Mouse (Mus musculus) megakaryocyte-erythroid progenitor cell, adult 5-6 weeks (primary cell): ENCODE measurements around the gene Pou6f1. TPM values are rescaled to one million over a fixed set of nuclear protein-coding genes. Genes with fewer than 3 reads are reported as not detected.
A peak's percentile ranks its signal among the peaks of the same experiment; 100 is the strongest.
"Not testable (repeated sequence)": the region's sequence is repeated elsewhere in the genome, so short reads cannot be mapped to it uniquely, and the experiment has no call there.

ENCODE experiments used
- ATAC-seq: replicated peaks from 2 replicates; pipeline ENCODE4 v1.8.0; 2016; ENCODE audit warnings: mild to moderate bottlenecking, inconsistent platforms; ENCODE audit not compliant: severe bottlenecking, poor library complexity, low FRiP score, low TSS enrichment
- total RNA-seq, 2 experiments: library from RNA; stranded (forward) in 1 of 2; stranded (reverse) in 1 of 2; fragments of 200-1000, 215-1000 nt in 1 of 2; fragments of >200 nt in 1 of 2; fragmentation: Nextera tagmentation in 1 of 2; gene quantifications; 2 replicates each; pipeline ENCODE4 v1.2.3; 2014 to 2017

The Pou6f1 gene
- total RNA-seq, 2 experiments from 2014 or later = 0.96 TPM; not detected in 1

DNA sequence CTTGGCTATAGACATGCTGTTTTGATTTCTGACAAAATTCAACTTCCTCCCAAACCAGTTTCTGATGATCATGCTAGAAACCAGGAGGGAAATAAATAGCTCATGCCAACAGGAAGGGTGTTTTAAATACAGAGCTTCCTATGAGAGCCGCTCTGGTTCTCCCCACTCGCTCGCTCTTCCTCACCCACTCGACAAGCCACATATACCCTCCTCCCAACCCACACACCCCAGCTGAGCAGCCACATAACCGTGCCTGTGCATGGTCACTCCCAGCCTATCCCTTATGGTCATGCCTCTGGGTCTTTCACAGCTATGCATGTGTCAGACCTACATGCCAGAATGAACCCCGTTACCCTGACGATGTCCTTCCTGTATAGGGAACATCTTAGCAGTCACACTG lies 22.4 kb upstream of the Pou6f1 start:
- no peak for ATAC-seq

DNA sequence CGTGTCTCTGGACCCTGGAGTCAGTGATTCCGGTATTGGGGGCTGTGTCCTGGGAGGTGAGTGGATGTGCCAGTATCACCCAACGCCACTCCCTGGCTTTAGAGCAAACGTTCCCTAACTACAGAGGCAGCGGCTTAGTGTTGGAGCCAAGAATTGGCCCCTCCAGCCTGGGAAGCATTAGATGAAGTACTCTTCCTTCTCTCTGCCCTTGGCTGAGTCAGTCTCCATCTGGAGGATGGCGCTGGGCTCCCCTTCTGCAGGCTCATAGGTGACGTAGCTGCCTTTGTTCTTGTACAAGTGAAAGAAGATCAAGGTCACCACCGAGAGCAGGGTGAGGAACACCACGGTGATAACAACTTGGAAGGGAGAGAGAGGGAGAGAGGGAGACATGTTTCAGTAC lies 21.9 kb upstream of the Pou6f1 start:
- not testable (repeated sequence) for ATAC-seq

DNA sequence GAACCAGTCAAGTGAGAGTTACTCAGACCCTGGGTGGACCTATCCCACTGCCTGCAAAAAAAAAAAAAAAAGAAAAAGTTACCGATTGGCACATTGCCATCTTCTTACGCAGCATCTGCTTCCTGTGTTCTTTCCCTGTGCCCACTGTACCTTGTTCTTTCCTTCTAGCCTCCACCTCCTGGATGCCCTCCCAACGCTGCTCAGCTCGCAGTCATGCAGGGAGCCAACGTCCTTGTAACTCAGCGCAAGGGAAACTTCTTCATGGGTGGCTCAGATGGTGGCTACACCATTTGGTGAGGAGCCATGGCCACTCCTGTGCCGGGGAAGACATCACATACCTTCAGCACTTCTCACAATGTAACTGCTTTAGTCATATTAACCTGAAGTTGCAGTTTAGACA lies 19.4 kb upstream of the Pou6f1 start:
- no peak for ATAC-seq

DNA sequence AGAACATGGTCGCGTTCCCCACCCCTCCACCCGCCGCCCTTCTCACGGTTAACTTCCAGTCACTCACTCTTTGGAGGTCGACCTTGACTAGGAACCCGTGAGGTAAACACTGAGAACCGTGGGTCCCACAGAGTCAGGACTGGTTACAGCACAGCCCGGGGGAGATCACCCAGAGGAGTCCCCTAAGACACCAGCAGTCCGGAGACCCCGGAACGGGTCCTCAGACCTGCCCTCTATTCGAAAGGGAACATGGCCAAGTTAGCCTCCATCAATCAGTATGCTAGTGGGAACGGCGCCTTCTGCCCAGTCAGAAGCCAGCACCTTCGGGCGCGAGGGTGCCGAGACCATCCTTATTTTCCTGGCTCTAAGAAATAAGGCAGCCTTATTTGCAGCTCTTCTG lies 16.4 kb upstream of the Pou6f1 start:
- ATAC-seq = no peak

DNA sequence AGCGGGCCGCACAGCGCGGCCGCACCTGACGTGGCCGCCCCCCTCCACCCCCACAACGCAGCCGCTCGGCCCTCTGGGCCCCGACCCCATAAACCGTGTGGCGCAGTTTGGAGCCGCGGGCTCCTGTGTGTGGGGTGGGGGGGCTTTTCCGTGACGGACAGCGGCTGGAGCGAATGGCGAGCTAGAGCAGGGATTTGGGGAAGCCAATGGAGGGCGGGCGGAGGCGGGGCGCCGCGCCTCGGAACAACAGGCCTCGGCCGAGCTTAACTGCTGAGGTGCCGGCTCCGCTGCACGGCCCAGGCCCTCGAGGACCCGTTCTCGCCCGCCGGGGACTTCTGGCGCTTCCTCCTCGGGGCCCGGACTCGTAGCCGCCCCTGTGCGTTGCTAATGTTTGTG lies 16.0 kb upstream of the Pou6f1 start:
- peak; percentile 64 for ATAC-seq

DNA sequence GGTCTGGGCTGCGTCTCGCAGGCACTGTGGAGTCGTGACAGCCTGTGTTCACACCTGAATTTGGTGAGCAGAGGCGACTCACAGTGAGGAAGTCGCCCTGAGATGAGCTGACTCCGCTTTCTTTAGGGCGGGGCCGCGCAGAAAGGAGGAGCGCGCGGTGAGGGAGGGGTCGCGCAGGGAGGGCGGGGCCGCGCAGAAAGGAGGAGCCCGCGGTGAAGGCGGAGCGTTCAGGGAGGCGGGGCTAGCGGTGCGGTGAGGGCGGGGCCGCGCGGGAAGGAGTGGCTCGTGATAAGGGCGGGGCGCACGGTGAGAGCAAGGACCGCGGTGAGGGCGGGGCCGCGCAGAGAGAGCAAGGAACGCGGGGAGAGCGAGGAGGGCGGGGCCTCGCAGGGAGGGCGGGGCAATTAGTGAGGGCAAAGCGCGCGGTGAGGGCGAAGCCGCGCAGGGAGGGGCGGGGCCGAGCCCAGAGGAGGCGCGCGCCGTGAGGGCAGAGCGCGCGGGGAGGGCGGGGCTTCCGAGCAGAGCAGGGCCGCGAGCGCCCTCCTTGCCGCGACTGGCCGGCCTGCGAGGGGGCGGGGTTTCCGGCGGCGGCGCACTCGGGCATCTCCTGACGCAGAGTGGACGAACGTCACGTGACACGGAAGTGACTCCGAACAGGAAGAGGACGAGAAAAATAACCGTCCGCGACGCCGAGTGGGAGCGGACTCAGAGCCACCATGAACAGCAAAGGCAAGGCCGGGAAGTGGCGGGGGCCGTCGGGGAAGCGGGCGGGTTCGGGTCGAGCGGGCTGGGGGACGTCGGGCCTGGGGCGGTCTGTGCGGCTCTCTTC lies 15.4 kb upstream of the Pou6f1 start, which contains the start of gene Dazap2:
Gene Dazap2, plus strand, starts transcription at position 354 of the 829 bp plus-strand sequence.
- ATAC-seq = peak; percentile 62

DNA sequence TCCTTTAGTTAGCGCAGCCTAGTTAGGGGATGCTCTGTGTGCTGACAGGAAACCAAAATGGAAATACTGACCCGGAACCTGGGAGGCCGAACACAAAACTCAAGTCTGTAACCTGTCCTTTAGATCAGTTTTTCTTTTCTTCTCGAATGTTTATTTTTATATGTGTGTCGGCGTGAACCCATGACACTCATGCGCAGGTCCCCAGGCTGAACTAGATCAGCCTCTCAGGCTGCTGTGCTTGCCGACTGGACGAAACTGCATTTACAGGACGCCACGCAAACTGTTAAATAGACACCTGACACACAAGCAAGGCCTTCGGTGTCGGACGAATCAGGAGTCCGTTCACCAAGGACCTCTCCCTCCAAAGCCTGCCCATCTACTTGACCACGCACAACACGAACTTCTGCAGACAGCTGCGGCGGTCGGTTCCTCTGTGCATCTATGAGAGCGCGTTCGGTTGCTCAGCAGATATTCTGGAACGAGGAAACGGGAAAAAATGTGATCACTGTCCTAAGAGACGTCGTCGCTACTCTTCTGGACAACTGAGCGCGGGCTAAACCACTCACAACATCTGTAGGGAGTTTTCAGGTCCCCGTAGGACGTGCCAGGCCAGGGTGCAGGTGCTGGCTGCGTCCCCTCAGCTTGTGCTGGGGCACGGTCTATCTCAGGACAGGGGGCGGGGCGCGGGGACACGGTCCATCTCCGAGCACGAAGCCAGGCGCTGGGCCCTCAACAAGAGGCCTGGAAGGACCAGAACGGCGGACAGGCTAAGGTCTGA lies 14.6 kb upstream of the Pou6f1 start:
- peak; percentile 52 for ATAC-seq

DNA sequence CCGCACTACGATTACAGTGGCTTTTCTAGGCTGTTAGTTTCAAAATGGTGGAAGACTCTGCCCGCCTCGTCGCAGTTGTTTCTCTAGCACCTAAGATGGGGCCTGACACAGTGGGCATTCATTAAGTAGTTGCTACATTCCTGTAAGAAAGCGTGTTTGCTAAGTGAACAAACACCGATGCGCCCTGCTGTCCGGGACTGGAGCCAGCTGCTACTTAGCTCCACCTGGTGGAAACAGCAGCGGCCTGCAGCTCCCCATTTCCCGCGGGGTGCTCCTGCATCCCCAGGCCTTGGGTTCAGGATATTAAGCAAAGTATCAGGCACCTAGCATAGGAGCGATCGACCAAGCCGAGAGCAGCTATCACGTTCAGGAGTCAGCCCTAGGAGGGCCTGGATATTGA lies 13.8 kb upstream of the Pou6f1 start:
- ATAC-seq = peak; percentile 45; the same call in 1 of the 2 replicates

DNA sequence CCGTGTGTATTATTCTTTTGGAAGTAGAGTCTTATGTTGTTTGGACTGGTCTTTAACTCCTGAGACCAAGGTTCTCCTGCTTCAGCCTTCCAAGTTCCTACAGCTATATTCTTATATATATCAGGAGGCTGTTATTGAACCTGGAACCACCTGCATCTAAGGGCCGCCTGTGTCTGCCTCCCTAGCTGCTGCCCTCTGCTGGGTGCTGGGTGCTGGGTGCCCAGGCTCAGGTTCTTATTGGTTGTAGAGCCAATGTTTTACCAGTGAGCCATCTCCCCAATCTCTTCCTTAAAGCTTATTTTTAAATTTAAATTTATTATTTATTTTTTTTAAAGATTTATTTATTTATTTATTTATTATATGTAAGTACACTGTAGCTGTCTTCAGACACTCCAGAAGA lies 12.6 kb upstream of the Pou6f1 start:
- ATAC-seq = no peak

DNA sequence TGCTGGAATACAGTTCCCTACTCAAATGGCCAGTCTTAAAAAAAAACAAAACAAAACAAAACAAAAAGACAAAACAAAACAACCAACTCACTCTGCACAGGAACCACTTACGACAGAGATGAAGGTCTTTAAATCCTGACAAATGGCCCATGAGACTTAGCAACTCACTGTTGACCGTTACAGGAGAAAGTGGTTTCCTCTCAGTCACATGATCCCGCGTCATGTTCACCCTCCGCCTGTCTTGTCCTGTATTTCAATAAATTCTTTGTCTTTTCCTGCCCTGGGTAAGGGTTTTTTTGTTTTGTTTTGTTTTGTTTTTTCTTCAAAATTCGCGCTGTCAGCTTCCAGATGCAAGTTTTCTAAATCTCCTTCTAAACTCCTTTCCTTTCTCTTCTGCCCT lies 12.2 kb upstream of the Pou6f1 start:
- ATAC-seq = no peak

DNA sequence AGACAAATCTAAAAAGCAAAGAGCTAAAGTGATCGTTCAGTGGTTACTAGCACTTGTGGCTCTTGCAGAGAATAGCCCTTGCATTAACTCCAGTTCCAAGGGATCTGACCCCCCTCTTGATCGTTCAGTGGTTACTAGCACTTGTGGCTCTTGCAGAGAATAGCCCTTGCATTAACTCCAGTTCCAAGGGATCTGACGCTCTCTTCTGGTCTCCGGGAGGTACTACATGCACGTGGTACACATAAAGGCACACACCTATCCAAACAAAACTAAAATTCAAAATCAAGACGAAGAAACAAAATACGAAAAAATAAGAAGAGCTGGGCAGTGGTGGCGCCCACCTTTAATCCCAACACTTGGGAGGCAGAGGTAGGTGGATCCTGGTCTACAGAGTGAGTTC lies 6.9 kb upstream of the Pou6f1 start:
- ATAC-seq = not testable (repeated sequence)

DNA sequence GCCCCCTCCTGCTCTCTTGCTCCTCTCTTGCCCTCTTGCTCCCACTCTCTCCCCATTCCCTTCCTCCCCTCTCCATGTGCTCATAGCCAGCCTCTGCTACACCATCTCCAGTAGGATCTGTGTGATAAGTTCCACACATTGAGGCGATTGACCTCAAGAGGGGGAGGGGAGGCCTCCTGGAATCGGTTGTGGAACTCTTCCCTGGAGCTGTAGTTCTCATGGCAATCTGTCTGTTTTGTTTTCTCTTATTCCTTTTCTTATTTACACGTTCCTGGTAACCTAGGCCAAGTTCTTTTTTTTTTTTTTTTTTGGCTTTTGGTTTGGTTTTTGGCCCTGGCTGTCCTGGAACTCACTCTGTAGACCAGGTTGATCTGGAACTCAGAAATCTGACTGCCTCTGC lies 1.9 kb upstream of the Pou6f1 start:
- no peak for ATAC-seq

DNA sequence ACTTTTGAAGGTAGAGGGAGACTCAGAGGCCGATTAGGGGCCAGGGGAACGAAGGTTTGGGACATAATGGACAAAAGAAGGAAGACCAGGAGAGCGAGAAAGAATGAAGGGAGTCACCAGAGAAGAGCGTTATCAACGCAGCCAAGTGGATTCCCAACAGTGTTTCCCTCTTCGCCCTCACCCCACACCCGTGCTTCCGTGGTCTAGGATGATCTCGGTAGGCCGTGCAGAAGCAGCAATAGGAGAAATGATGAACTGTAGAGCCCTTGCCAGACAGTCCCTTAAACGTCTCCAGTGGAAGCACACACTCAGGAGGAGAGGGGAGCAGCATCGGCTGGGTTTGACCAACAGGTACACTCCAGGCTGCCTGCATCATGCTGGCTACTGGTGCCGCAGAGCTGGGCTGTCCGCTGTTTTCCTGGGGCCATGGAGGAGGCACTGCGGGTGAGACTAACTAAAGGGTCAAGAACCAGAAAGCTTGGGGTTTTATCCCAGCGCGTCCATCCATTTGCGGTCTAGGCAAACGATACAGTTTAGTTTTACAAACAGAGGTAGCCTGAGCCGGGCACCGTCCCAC lies 1.0 kb upstream of the Pou6f1 start:
- no peak for ATAC-seq

DNA sequence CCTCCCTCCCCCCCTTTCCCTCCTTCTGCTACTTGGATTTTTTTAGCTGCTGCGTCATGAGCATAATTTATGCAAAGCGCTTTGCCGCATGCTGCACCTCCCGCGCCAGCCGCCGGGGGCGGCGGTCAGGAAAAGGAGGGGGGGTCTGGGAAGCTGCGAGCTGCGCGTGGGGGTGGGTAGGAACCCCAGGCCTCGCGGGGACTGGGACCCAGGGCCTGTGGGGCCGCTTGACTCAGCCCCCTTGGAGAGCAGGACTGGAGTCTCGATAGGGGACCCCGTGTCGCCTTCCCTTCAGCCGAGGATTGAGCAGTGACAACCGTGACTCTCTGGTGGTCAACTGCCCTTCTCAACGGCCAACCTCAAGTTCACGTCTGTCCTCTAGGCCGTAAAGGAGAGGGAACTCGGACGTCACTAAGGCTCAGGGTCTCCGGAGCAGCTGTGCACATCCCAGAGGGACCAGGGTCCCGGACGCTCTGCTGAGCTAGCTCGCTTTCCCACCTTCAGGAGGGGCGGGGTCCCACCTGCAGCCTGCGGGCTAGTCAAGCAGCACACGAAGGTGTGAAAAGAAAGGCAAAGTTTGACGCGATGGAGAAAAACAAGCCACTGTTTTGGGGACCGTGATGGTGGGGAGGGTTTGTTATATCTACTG lies 387 bp upstream of the Pou6f1 start:
- ATAC-seq = peak; percentile 63

DNA sequence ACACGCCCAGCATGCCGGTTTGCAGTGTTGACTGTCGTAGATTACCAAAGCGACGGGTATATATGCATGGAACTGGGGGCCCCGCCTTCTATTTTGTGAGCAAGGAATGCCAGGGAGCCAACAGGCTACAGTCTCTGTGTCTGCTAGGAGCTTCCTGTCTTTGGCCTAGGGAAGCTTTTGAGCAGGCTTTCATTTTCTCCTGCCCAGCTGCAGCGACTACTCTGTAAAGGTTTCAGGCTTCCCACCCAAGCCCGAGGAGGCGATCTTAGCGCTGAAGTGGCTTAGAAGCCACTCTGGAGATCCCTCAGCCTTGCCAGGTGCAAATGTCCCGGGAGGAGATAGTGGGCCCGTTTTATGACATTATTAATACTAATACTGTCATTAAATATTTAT lies 905 bp downstream of the Pou6f1 start:
- ATAC-seq = peak; percentile 36; the same call in 1 of the 2 replicates

DNA sequence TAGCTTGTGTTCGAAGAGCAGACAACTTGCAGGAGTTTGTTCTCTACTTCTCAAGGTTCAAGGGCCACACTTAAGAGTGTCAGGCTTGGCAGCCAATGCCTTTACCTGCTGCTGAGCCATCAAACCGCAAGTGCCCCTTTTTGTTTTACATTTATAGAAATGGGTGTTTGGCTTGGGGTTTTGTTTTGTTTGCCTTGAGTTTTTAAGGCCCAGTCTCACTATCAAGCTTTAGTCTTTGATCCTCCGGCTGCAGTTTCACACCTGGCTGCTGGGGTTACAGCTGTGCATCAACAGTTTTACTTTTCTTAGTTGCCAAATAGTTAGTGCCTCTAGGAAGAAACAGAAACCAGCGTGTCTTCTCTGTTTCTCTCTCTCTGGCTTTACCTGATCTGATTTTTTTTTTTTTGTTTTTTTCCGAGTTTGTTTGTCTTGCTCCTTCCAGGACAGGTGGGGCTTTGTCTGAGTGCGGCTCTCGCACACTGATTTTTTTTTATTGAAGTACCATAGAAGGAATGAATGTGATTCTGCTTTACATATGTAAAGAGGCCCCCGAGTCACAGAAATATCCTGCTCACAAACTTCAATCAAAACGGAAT lies 1.4 kb downstream of the Pou6f1 start:
- no peak for ATAC-seq

DNA sequence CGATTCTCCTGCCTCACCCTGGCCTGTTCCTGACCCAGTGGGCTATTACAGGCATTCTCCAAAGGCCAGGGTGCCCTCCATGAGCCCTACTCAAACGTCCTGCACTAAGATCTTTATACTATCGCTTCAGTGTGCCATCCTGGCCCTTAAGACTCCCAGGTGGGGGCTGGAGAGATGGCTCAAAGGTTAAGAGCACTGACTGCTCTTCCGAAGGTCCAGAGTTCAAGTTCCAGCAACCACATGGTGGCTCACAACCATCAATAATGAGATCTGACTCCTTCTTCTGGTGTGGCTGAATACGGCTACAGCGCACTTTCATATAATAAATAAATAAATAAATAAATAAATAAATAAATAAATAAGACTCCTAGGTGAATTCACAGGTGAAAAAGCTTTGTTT lies 7.0 kb downstream of the Pou6f1 start:
- no peak for ATAC-seq

DNA sequence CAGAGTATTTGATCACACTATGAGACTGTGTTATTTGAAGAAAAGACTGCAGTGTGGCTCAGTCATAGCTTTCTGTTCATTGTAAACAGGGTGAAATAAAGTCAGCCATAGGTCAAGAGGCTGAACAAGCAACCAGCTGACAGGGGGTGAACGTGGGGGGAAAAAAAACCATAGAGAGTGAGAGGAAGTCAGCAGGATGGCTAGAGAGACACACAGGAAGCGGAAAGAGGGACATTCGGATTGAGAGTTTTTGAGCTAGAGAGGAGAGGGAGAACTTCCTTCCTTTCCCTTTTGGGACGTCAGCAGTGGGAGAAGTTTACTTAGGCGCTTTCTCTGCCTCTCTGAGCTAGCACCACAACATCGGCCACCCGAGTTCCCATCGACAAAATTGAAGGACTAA lies 9.3 kb downstream of the Pou6f1 start:
- no peak for ATAC-seq

DNA sequence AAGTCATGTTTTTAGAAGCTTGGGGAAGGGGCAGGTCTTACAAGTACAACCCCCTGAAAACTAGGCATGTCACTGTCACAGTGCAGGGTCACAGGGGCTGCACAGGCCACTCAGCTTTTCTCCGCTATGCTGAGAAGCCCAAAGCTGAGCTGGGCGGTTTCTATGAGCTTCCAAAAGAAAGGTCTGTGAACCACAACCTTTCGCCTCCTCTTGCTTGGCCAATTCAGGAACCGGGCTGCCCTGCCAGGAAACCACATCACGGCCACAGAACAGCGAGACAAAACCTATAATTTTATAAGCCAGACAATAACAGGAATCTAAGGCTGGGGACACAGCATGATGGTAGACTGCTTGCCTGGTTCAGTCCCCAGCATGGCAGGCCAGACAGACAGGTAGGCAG lies 11.5 kb downstream of the Pou6f1 start:
- ATAC-seq = no peak

DNA sequence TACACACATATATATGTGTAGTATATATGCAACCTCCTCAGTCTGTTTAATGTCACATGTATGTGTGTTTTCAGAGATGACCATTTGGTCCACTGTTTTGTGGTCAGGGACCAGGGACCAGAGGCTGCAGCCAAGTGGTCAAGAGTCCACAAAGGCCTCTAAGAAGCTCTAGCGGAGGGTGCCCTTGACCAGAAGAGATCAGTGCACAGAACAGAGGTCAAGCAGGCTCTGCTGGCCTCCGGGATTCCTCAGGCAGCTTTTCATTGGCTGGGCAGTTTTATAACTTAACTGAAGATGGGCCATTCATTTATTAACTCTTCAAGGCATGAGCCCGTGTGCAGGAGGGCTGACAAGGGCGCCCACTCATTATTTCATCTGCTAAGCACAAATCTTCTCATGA lies 12.6 kb downstream of the Pou6f1 start:
- no peak for ATAC-seq
